Mouse (Mus musculus) forebrain, embryonic 12.5 days (tissue): ENCODE measurements around the gene Sumo1. TPM values are rescaled to one million over a fixed set of nuclear protein-coding genes. Genes with fewer than 3 reads are reported as not detected.

ENCODE experiments used
- ATAC-seq: fragments of 200-750 bp; cut with Nextera tagmentation; 2 replicates; pipeline ENCODE4 v1.8.0; 2017; ENCODE audit warnings: moderate TSS enrichment; ENCODE audit not compliant: low FRiP score
- H3K27ac ChIP-seq: fragments of 300-500 bp; sonication (generic); 2 replicates; pipeline ENCODE4 v1.5.1; 2016; ENCODE audit warnings: mild to moderate bottlenecking
- H3K27me3 ChIP-seq: fragments of 300-500 bp; sonication (generic); 2 replicates; pipeline ENCODE4 v1.6.1; 2016; ENCODE audit warnings: mild to moderate bottlenecking
- H3K36me3 ChIP-seq: fragments of 300-500 bp; sonication (generic); replicated peaks from 2 replicates; pipeline ENCODE4 v1.6.1; 2016; ENCODE audit warnings: mild to moderate bottlenecking
- H3K4me1 ChIP-seq: fragments of 300-500 bp; sonication (generic); 2 replicates; pipeline ENCODE4 v1.6.1; 2016
- H3K4me2 ChIP-seq: fragments of 300-500 bp; sonication (generic); 2 replicates; pipeline ENCODE4 v1.6.1; 2016; ENCODE audit warnings: mild to moderate bottlenecking, moderate library complexity
- H3K4me3 ChIP-seq: fragments of 300-500 bp; sonication (generic); replicated peaks from 2 replicates; pipeline ENCODE4 v1.5.1; 2016; ENCODE audit warnings: mild to moderate bottlenecking
- H3K9ac ChIP-seq: fragments of 300-500 bp; sonication (generic); 2 replicates; pipeline ENCODE4 v1.6.1; 2016; ENCODE audit warnings: mild to moderate bottlenecking
- H3K9me3 ChIP-seq: fragments of 300-500 bp; sonication (generic); 2 replicates; pipeline ENCODE4 v1.6.1; 2016
- WGBS: fragments of 180-500 bp; shearing (Covaris S2); methylation state at CpG from one replicate; pipeline ENCODE4 v1.1.7; 2016; 5-methylcytosine and 5-hydroxymethylcytosine counted together
- polyA plus RNA-seq: library from polyadenylated mRNA; unstranded; fragments of >200 nt; fragmentation: Nextera tagmentation; extraction: Ambion mirVana; gene quantifications from 2 replicates; pipeline ENCODE4 v1.2.1, GENCODE M21; 2016

The Sumo1 gene
- polyA plus RNA-seq, 1 experiment from 2014 or later: 515 TPM

- Histone ChIP-seq H3K4me3 (no peak overlapping the region), H3K9ac (no peak overlapping the region)
Observed at GRCm38 (mm10) chr1:59629194-59629593, 41.4 kb downstream of the Sumo1 start.

GRCm38 (mm10) chr1:59625410-59625809 is 45.2 kb downstream of the Sumo1 start:
- no peak for ATAC-seq
- Histone ChIP-seq H3K27me3 (0 out of 2 replicates have a peak, but pooled peaks cover 9% of the 10 kb centered on the region), H3K27ac (no peak overlapping the region), H3K4me2 (no peak overlapping the region), H3K9ac (no peak overlapping the region), H3K9me3 (no peaks in the 10 kb centered on the region), H3K4me1 (no peaks in the 10 kb centered on the region), H3K4me3 (no peak overlapping the region), H3K36me3 (no peaks in the 10 kb centered on the region)
- WGBS: 83% methylated on average over 5 of the region's 5 CpGs

More at GRCm38 (mm10) chr1:59629194-59629593, 41.4 kb downstream of the Sumo1 start:
- no peak overlapping the region for H3K4me2 ChIP-seq
- WGBS: 46% methylated on average over 6 of the region's 6 CpGs
- H3K27ac ChIP-seq: no peak overlapping the region
- H3K36me3 ChIP-seq: no peaks in the 10 kb centered on the region
- H3K9me3 ChIP-seq: no peaks in the 10 kb centered on the region
- H3K27me3 ChIP-seq: no peaks in the 10 kb centered on the region
- H3K4me1 ChIP-seq: no peaks in the 10 kb centered on the region
- ATAC-seq: no peak

GRCm38 (mm10) chr1:59623325-59624017 is 47.2 kb downstream of the Sumo1 start:
- Histone ChIP-seq H3K4me3 (no peak overlapping the region), H3K4me1 (no peaks in the 10 kb centered on the region), H3K9me3 (no peaks in the 10 kb centered on the region), H3K4me2 (no peak overlapping the region), H3K27me3 (0 out of 2 replicates have a peak, but pooled peaks cover 9% of the 10 kb centered on the region), H3K9ac (no peak overlapping the region), H3K27ac (no peak overlapping the region), H3K36me3 (no peaks in the 10 kb centered on the region)
- peak; percentile 89 for ATAC-seq
- WGBS: 29% methylated on average over 5 of the region's 5 CpGs

- WGBS: 93% methylated on average over 10 of the region's 10 CpGs
- no peaks in the 10 kb centered on the region for H3K9me3 ChIP-seq
- H3K4me1 ChIP-seq: no peaks in the 10 kb centered on the region
- no peak for ATAC-seq
- H3K9ac ChIP-seq: no peak overlapping the region
- no peak overlapping the region for H3K4me3 ChIP-seq
- H3K27ac ChIP-seq: no peak overlapping the region
- no peaks in the 10 kb centered on the region for H3K36me3 ChIP-seq
- no peak overlapping the region for H3K4me2 ChIP-seq
- 0 out of 2 replicates have a peak, but pooled peaks cover 14% of the 10 kb centered on the region for H3K27me3 ChIP-seq
Observed at GRCm38 (mm10) chr1:59619201-59619600, 51.4 kb downstream of the Sumo1 start.

- H3K4me1 ChIP-seq: no peaks in the 10 kb centered on the region
- ATAC-seq: no peak
- no peaks in the 10 kb centered on the region for H3K9me3 ChIP-seq
- no peak overlapping the region for H3K4me2 ChIP-seq
- H3K36me3 ChIP-seq: no peaks in the 10 kb centered on the region
- no peak overlapping the region for H3K27ac ChIP-seq
- no peak overlapping the region for H3K4me3 ChIP-seq
- H3K27me3 ChIP-seq: 0 out of 2 replicates have a peak, but pooled peaks cover 5% of the 10 kb centered on the region
- WGBS: 90% methylated on average over 2 of the region's 2 CpGs
- no peak overlapping the region for H3K9ac ChIP-seq
Observed at GRCm38 (mm10) chr1:59615021-59615420, 55.6 kb downstream of the Sumo1 start.

GRCm38 (mm10) chr1:59613795-59614194 is 56.8 kb downstream of the Sumo1 start:
- H3K9me3 ChIP-seq: no peaks in the 10 kb centered on the region
- H3K4me3 ChIP-seq: no peak overlapping the region
- 46% methylated on average over 6 of the region's 6 CpGs for WGBS
- no peaks in the 10 kb centered on the region for H3K36me3 ChIP-seq
- H3K27me3 ChIP-seq: 0 out of 2 replicates have a peak, but pooled peaks cover 5% of the 10 kb centered on the region
- no peak overlapping the region for H3K9ac ChIP-seq
- H3K4me1 ChIP-seq: no peaks in the 10 kb centered on the region
- H3K27ac ChIP-seq: no peak overlapping the region
- ATAC-seq: no peak
- no peak overlapping the region for H3K4me2 ChIP-seq

GRCm38 (mm10) chr1:59610929-59611328 is 59.7 kb downstream of the Sumo1 start:
- no peaks in the 10 kb centered on the region for H3K9me3 ChIP-seq
- 0 out of 2 replicates have a peak, but pooled peaks cover 3% of the 10 kb centered on the region for H3K27me3 ChIP-seq
- H3K36me3 ChIP-seq: no peaks in the 10 kb centered on the region
- no peak overlapping the region for H3K9ac ChIP-seq
- H3K4me3 ChIP-seq: no peak overlapping the region
- no peak for ATAC-seq
- H3K4me2 ChIP-seq: no peak overlapping the region
- H3K4me1 ChIP-seq: 0 out of 2 replicates have a peak, but pooled peaks cover 6% of the 10 kb centered on the region
- no peak overlapping the region for H3K27ac ChIP-seq
- 87% methylated on average over 3 of the region's 3 CpGs for WGBS

GRCm38 (mm10) chr1:59609896-59610295 is 60.7 kb downstream of the Sumo1 start:
- Histone ChIP-seq H3K9me3 (no peaks in the 10 kb centered on the region), H3K4me1 (0 out of 2 replicates have a peak, but pooled peaks cover 6% of the 10 kb centered on the region), H3K4me3 (no peak overlapping the region), H3K4me2 (no peak overlapping the region), H3K36me3 (no peaks in the 10 kb centered on the region), H3K27ac (no peak overlapping the region), H3K27me3 (no peaks in the 10 kb centered on the region), H3K9ac (no peak overlapping the region)
- WGBS: 91% methylated on average over 10 of the region's 10 CpGs
- ATAC-seq: no peak

- no peak overlapping the region for H3K4me3 ChIP-seq
- H3K9ac ChIP-seq: no peak overlapping the region
- H3K27me3 ChIP-seq: no peaks in the 10 kb centered on the region
- H3K36me3 ChIP-seq: no peaks in the 10 kb centered on the region
- no peak for ATAC-seq
- no peak overlapping the region for H3K27ac ChIP-seq
- no peaks in the 10 kb centered on the region for H3K9me3 ChIP-seq
- 0 out of 2 replicates have a peak, but pooled peaks cover 6% of the 10 kb centered on the region for H3K4me1 ChIP-seq
- no peak overlapping the region for H3K4me2 ChIP-seq
- WGBS: 83% methylated on average over 4 of the region's 4 CpGs
Observed at GRCm38 (mm10) chr1:59609458-59609857, 61.2 kb downstream of the Sumo1 start.

GRCm38 (mm10) chr1:59608920-59609319 is 61.7 kb downstream of the Sumo1 start:
- Histone ChIP-seq H3K36me3 (no peaks in the 10 kb centered on the region), H3K4me3 (no peak overlapping the region), H3K27me3 (no peaks in the 10 kb centered on the region), H3K9me3 (no peaks in the 10 kb centered on the region), H3K27ac (no peak overlapping the region), H3K4me2 (no peak overlapping the region), H3K4me1 (peaks cover 7% of the 10 kb centered on the region; the same call in 1 of the 2 replicates), H3K9ac (no peak overlapping the region)
- 57% methylated on average over 5 of the region's 5 CpGs for whole genome bisulfite sequencing
- no peak for ATAC-seq

GRCm38 (mm10) chr1:59608125-59608762 is 62.4 kb downstream of the Sumo1 start:
- Histone ChIP-seq H3K27me3 (peaks cover 4% of the 10 kb centered on the region; the same call in 1 of the 2 replicates), H3K36me3 (no peaks in the 10 kb centered on the region), H3K4me2 (no peak overlapping the region), H3K9ac (no peak overlapping the region), H3K27ac (no peak overlapping the region), H3K4me1 (peaks cover 10% of the 10 kb centered on the region; the same call in 1 of the 2 replicates), H3K4me3 (no peak overlapping the region), H3K9me3 (no peaks in the 10 kb centered on the region)
- 86% methylated on average over 7 of the region's 7 CpGs for WGBS
- no peak for ATAC-seq

- no peak overlapping the region for H3K27ac ChIP-seq
- H3K36me3 ChIP-seq: no peaks in the 10 kb centered on the region
- no peak overlapping the region for H3K9ac ChIP-seq
- no peak overlapping the region for H3K4me3 ChIP-seq
- H3K9me3 ChIP-seq: no peaks in the 10 kb centered on the region
- ATAC-seq: no peak
- WGBS: 59% methylated on average over 7 of the region's 7 CpGs
- H3K4me1 ChIP-seq: peaks cover 10% of the 10 kb centered on the region; the same call in 1 of the 2 replicates
- no peak overlapping the region for H3K4me2 ChIP-seq
- H3K27me3 ChIP-seq: peaks cover 9% of the 10 kb centered on the region
Observed at GRCm38 (mm10) chr1:59607071-59607470, 63.6 kb downstream of the Sumo1 start.
